Mouse (Mus musculus): Measurements from ENCODE around the gene Mbd6. TPM values are rescaled to one million over a fixed set of nuclear protein-coding genes. Genes with fewer than 3 reads are reported as not detected.

The Mbd6 gene
- polyA plus RNA-seq, 1 experiment from 2014 or later, result 16.3 TPM

GRCm38 (mm10) chr10:127264336-127264735 lies 24.5 kb downstream of the Mbd6 start:
- WGBS, result 78% methylated on average over 8 of the region's 8 CpGs
- no peak overlapping the region for H3K27ac ChIP-seq
- no peaks in the 10 kb centered on the region for H3K9me3 ChIP-seq
- no peak for DNase-seq (ENCODE audit: low spot score)
- H3K4me3 ChIP-seq, result no peak overlapping the region
- H3K36me3 ChIP-seq, result peaks cover 14% of the 10 kb centered on the region
- H3K27me3 ChIP-seq (ENCODE audit: insufficient read depth, poor library complexity, severe bottlenecking), result peaks cover 42% of the 10 kb centered on the region
- H3K4me1 ChIP-seq (replicated peaks), result peaks cover 68% of the 10 kb centered on the region

GRCm38 (mm10) chr10:127263631-127264030 lies 25.2 kb downstream of the Mbd6 start:
- H3K27me3 ChIP-seq (ENCODE audit: insufficient read depth, poor library complexity, severe bottlenecking), result peaks cover 42% of the 10 kb centered on the region
- H3K4me3 ChIP-seq, result no peak overlapping the region; the same call in 1 of the 2 replicates
- peaks cover 7% of the 10 kb centered on the region for H3K36me3 ChIP-seq
- peaks cover 69% of the 10 kb centered on the region for H3K4me1 ChIP-seq (replicated peaks)
- no peak for DNase-seq (ENCODE audit: low spot score)
- WGBS, result 38% methylated on average over 3 of the region's 3 CpGs
- no peaks in the 10 kb centered on the region for H3K9me3 ChIP-seq
- no peak overlapping the region for H3K27ac ChIP-seq

- Histone ChIP-seq H3K27ac (peak within 1 kb of the TSS; percentile 85), H3K4me1 (replicated peaks) (peaks cover 68% of the 10 kb centered on the region), H3K27me3 (ENCODE audit: insufficient read depth, poor library complexity, severe bottlenecking) (peaks cover 42% of the 10 kb centered on the region), H3K4me3 (peak within 1 kb of the TSS; percentile 63), H3K9me3 (no peaks in the 10 kb centered on the region), H3K36me3 (no peaks in the 10 kb centered on the region)
- WGBS, result under 1% methylated on average over 53 of the region's 53 CpGs
- peak; percentile 62 for DNase-seq (ENCODE audit: low spot score)
These were observed 26.0 kb downstream of the Mbd6 start, which contains the start of gene Kif5a for GRCm38 (mm10) chr10:127262548-127263398. Kif5a (minus strand) TSS chr10:127263348.

GRCm38 (mm10) chr10:127261706-127262547 lies 26.9 kb downstream of the Mbd6 start:
- Histone ChIP-seq H3K9me3 (no peaks in the 10 kb centered on the region), H3K27me3 (ENCODE audit: insufficient read depth, poor library complexity, severe bottlenecking) (peaks cover 42% of the 10 kb centered on the region), H3K36me3 (no peaks in the 10 kb centered on the region), H3K4me3 (peak overlapping the region; percentile 63), H3K4me1 (replicated peaks) (peaks cover 60% of the 10 kb centered on the region), H3K27ac (peak overlapping the region; percentile 85)
- 64% methylated on average over 15 of the region's 15 CpGs for WGBS
- no peak for DNase-seq (ENCODE audit: low spot score)

- no peak for DNase-seq (ENCODE audit: low spot score)
- H3K27ac ChIP-seq, result 0 out of 2 replicates have a peak overlapping the region, but pooled peaks have one; percentile 76
- 84% methylated on average over 8 of the region's 8 CpGs for WGBS
- no peaks in the 10 kb centered on the region for H3K9me3 ChIP-seq
- peaks cover 56% of the 10 kb centered on the region for H3K4me1 ChIP-seq (replicated peaks)
- no peaks in the 10 kb centered on the region for H3K36me3 ChIP-seq
- H3K4me3 ChIP-seq, result peak overlapping the region; percentile 22; the same call in 1 of the 2 replicates
- H3K27me3 ChIP-seq (ENCODE audit: insufficient read depth, poor library complexity, severe bottlenecking), result peaks cover 25% of the 10 kb centered on the region
These were observed 30.3 kb downstream of the Mbd6 start for GRCm38 (mm10) chr10:127258489-127258888.

- WGBS, result 85% methylated on average over 6 of the region's 6 CpGs
- peaks cover 50% of the 10 kb centered on the region for H3K4me1 ChIP-seq (replicated peaks)
- H3K9me3 ChIP-seq, result no peaks in the 10 kb centered on the region
- H3K27ac ChIP-seq, result no peak overlapping the region
- H3K36me3 ChIP-seq, result no peaks in the 10 kb centered on the region
- peaks cover 18% of the 10 kb centered on the region for H3K27me3 ChIP-seq (ENCODE audit: insufficient read depth, poor library complexity, severe bottlenecking)
- no peak for DNase-seq (ENCODE audit: low spot score)
- no peak overlapping the region for H3K4me3 ChIP-seq
These were observed 31.0 kb downstream of the Mbd6 start for GRCm38 (mm10) chr10:127257790-127258189.

- peak; percentile 74 for DNase-seq (ENCODE audit: low spot score)
- H3K9me3 ChIP-seq, result no peaks in the 10 kb centered on the region
- H3K4me1 ChIP-seq (replicated peaks), result peaks cover 34% of the 10 kb centered on the region
- H3K27me3 ChIP-seq (ENCODE audit: insufficient read depth, poor library complexity, severe bottlenecking), result no peaks in the 10 kb centered on the region
- peak overlapping the region; percentile 39 for H3K4me3 ChIP-seq
- no peaks in the 10 kb centered on the region for H3K36me3 ChIP-seq
- 25% methylated on average over 14 of the region's 14 CpGs for WGBS
- H3K27ac ChIP-seq, result no peak overlapping the region
These were observed 33.0 kb downstream of the Mbd6 start for GRCm38 (mm10) chr10:127255625-127256345.

- Histone ChIP-seq H3K27me3 (ENCODE audit: insufficient read depth, poor library complexity, severe bottlenecking) (no peaks in the 10 kb centered on the region), H3K36me3 (peaks cover 20% of the 10 kb centered on the region), H3K27ac (no peak overlapping the region), H3K9me3 (no peaks in the 10 kb centered on the region), H3K4me1 (replicated peaks) (peaks cover under 1% of the 10 kb centered on the region; the same call in 1 of the 2 replicates), H3K4me3 (no peak overlapping the region)
- WGBS, result 84% methylated on average over 5 of the region's 5 CpGs
- no peak for DNase-seq (ENCODE audit: low spot score)
These were observed 38.0 kb downstream of the Mbd6 start for GRCm38 (mm10) chr10:127250810-127251209.

- no peak for DNase-seq (ENCODE audit: low spot score)
- no peaks in the 10 kb centered on the region for H3K9me3 ChIP-seq
- H3K4me1 ChIP-seq (replicated peaks), result peaks cover 25% of the 10 kb centered on the region
- H3K27me3 ChIP-seq (ENCODE audit: insufficient read depth, poor library complexity, severe bottlenecking), result peaks cover 10% of the 10 kb centered on the region; the same call in 1 of the 2 replicates
- no peak overlapping the region for H3K27ac ChIP-seq
- H3K36me3 ChIP-seq, result peaks cover 88% of the 10 kb centered on the region
- no peak overlapping the region for H3K4me3 ChIP-seq
- 69% methylated on average over 18 of the region's 18 CpGs for WGBS
These were observed 50.5 kb downstream of the Mbd6 start for GRCm38 (mm10) chr10:127238241-127238824.

- DNase-seq (ENCODE audit: low spot score), result peak; percentile 14
- Histone ChIP-seq H3K27me3 (ENCODE audit: insufficient read depth, poor library complexity, severe bottlenecking) (peaks cover 10% of the 10 kb centered on the region; the same call in 1 of the 2 replicates), H3K4me1 (replicated peaks) (peaks cover 27% of the 10 kb centered on the region), H3K36me3 (peaks cover 80% of the 10 kb centered on the region), H3K9me3 (no peaks in the 10 kb centered on the region), H3K4me3 (0 out of 2 replicates have a peak overlapping the region, but pooled peaks have one; percentile 0), H3K27ac (no peak overlapping the region; the same call in 1 of the 2 replicates)
- 47% methylated on average over 9 of the region's 9 CpGs for WGBS
These were observed 52.3 kb downstream of the Mbd6 start for GRCm38 (mm10) chr10:127236541-127236940.

GRCm38 (mm10) chr10:127233141-127233540 lies 55.7 kb downstream of the Mbd6 start:
- Histone ChIP-seq H3K27ac (no peak overlapping the region), H3K27me3 (ENCODE audit: insufficient read depth, poor library complexity, severe bottlenecking) (peaks cover 3% of the 10 kb centered on the region; the same call in 1 of the 2 replicates), H3K9me3 (no peaks in the 10 kb centered on the region), H3K36me3 (peaks cover 70% of the 10 kb centered on the region), H3K4me1 (replicated peaks) (peaks cover 22% of the 10 kb centered on the region), H3K4me3 (no peak overlapping the region)
- WGBS, result 82% methylated on average over 9 of the region's 9 CpGs
- DNase-seq (ENCODE audit: low spot score), result no peak

Measured in hindbrain, embryonic 10.5 days (tissue).